Mouse (Mus musculus): ENCODE data around the gene Sp2.

DNA sequence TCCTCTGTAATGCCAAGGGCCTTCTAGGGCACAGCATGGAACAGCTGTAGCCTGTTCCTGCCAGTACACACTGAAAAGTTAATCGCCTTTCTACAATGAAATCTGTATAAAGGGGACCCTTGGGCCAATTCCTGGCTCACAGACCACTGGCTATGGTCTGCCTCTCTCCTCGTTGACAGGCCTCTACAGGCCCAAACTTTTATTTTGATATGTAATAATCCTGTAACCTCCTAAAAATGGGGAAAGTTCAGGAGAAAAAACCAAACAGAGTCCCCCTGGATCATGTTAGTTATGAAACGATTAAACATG, 6.4 kb downstream of the Sp2 start:
- no peak for TF ChIP-seq CTCF (IDR thresholded peaks at IDR 0.05)
- TF ChIP-seq EP300 (IDR thresholded peaks at IDR 0.05), result no peak

Data from lung, postnatal 0 days (tissue).